Mouse (Mus musculus) megakaryocyte, adult 5-6 weeks (primary cell): ENCODE measurements around the gene Cetn3. TPM values are rescaled to one million over a fixed set of nuclear protein-coding genes. Genes with fewer than 3 reads are reported as not detected.

ENCODE experiments used
- ATAC-seq: 2 replicates; pipeline ENCODE4 v1.8.0; 2016; ENCODE audit warnings: mild to moderate bottlenecking, inconsistent platforms; ENCODE audit not compliant: poor library complexity, severe bottlenecking
- total RNA-seq, 2 experiments: library from RNA; stranded (forward) in 1 of 2; stranded (reverse) in 1 of 2; fragments of 153-499, 151-499 nt in 1 of 2; fragments of 221-1000, 200-1000 nt in 1 of 2; gene quantifications; 2 replicates each; pipeline versions ENCODE4 v1.2.3 to v1.2.4; 2015 to 2017

The Cetn3 gene
- total RNA-seq (2015) (138 and 147 TPM in 2 replicates), total RNA-seq (2017) (245 and 248 TPM in 2 replicates)

- ATAC-seq, result peak; percentile 82
Observed at GRCm38 (mm10) chr13:81782971-81783404, at the start of gene Cetn3. TSS of gene Cetn3 (plus strand) at chr13:81783077.

GRCm38 (mm10) chr13:81736606-81737005, 46.3 kb upstream of the Cetn3 start:
- no peak for ATAC-seq

GRCm38 (mm10) chr13:81740898-81741297, 42.0 kb upstream of the Cetn3 start:
- peak; percentile 93 for ATAC-seq

- ATAC-seq, result no peak
Observed at GRCm38 (mm10) chr13:81743391-81744091, 39.3 kb upstream of the Cetn3 start.

- no peak for ATAC-seq
Observed at GRCm38 (mm10) chr13:81744092-81744396, 38.8 kb upstream of the Cetn3 start.

- ATAC-seq, result no peak
Observed at GRCm38 (mm10) chr13:81754878-81755277, 28.0 kb upstream of the Cetn3 start.

- ATAC-seq, result no peak
Observed at GRCm38 (mm10) chr13:81755324-81755723, 27.6 kb upstream of the Cetn3 start.

- ATAC-seq, result no peak
Observed at GRCm38 (mm10) chr13:81757058-81757660, 25.7 kb upstream of the Cetn3 start.

- ATAC-seq, result peak; percentile 71
Observed at GRCm38 (mm10) chr13:81760379-81760778, 22.5 kb upstream of the Cetn3 start.

- ATAC-seq, result peak; percentile 74
Observed at GRCm38 (mm10) chr13:81761566-81762186, 21.2 kb upstream of the Cetn3 start.

GRCm38 (mm10) chr13:81764173-81764572, 18.7 kb upstream of the Cetn3 start:
- no peak for ATAC-seq

GRCm38 (mm10) chr13:81767038-81767659, 15.7 kb upstream of the Cetn3 start:
- ATAC-seq, result peak; percentile 94

- ATAC-seq, result no peak; the same call in 1 of the 2 replicates
Observed at GRCm38 (mm10) chr13:81776217-81776616, 6.7 kb upstream of the Cetn3 start.

- ATAC-seq, result no peak
Observed at GRCm38 (mm10) chr13:81782475-81782874, 402 bp upstream of the Cetn3 start.

- ATAC-seq, result peak; percentile 87
Observed at GRCm38 (mm10) chr13:81783405-81784342, 797 bp downstream of the Cetn3 start.

- ATAC-seq, result no peak
Observed at GRCm38 (mm10) chr13:81785766-81786480, 3.0 kb downstream of the Cetn3 start.

GRCm38 (mm10) chr13:81790160-81790559, 7.3 kb downstream of the Cetn3 start:
- no peak for ATAC-seq

GRCm38 (mm10) chr13:81791861-81792260, 9.0 kb downstream of the Cetn3 start:
- no peak for ATAC-seq

GRCm38 (mm10) chr13:81793850-81794249, 11.0 kb downstream of the Cetn3 start:
- peak; percentile 92 for ATAC-seq

GRCm38 (mm10) chr13:81801121-81801520, 18.2 kb downstream of the Cetn3 start:
- peak; percentile 69 for ATAC-seq
